ENCODE assay signal across 27 mouse cellular contexts in the genomic region with DNA sequence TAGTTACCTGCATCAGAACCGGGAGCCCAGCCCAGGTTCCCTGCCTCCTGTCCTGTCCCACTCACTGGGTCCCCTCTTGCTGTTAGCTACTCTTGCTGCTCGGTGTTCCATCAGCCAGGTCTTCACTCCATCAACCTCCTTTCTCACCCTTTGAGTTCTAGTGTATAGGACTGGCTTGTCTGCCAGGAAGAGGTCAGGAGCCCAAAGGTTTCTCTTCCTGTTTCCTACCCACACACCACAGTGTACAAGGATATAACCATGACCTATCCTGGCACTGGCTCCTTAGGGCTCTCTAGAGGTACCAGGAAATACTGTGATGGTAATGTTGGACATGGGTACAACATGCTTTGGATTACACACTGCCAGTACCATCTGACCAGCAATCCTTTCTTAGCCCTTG. TPM values are rescaled to one million over a fixed set of nuclear protein-coding genes. Genes with fewer than 3 reads are reported as not detected.
DNase-seq lines count a peak whose midpoint lies in the region; ATAC-seq and TF ChIP-seq lines count a peak whose summit lies in the region.
"Had no signal": no experiment of that assay in that cellular context is flagged by ENCODE, and none has a peak within 500 bp of the region (broad histone marks: within the 10 kb centered on the region; RNA-seq: fewer than 3 reads in every experiment).

No protein-coding gene starts in this region.

- ATAC-seq in hindbrain, postnatal 0 days = no peak
- ATAC-seq in common myeloid progenitor, adult 5-6 weeks (replicated peaks; ENCODE audit: low read depth, poor library complexity, severe bottlenecking) = peak; percentile 56
- ATAC-seq in erythroid progenitor cell, adult 5-6 weeks (replicated peaks; ENCODE audit: low FRiP score, poor library complexity, severe bottlenecking) = 0 out of 2 replicates have a peak, but pooled peaks have one; percentile 17
- ATAC-seq: CD4-positive, CD25-positive, alpha-beta regulatory T cell, adult 4 months; forebrain, embryonic 13.5 days; forebrain, embryonic 16.5 days; intestine, postnatal 0 days had no signal

- H3K4me2 ChIP-seq in hindbrain, postnatal 0 days (ENCODE audit: low read depth, low read length) = no peak overlapping the region
- H3K4me2 ChIP-seq: embryonic facial prominence, embryonic 12.5 days; embryonic facial prominence, embryonic 15.5 days; forebrain, embryonic 13.5 days; heart, embryonic 12.5 days; heart, embryonic 15.5 days; hindbrain, embryonic 14.5 days had no signal

- H3K27ac ChIP-seq in hindbrain, embryonic 10.5 days = 0 out of 2 replicates have a peak overlapping the region, but pooled peaks have one; percentile 40
- H3K27ac ChIP-seq in hindbrain, postnatal 0 days = no peak overlapping the region
- no peak overlapping the region for H3K27ac ChIP-seq in heart, embryonic 10.5 days
- H3K27ac ChIP-seq: embryonic facial prominence, embryonic 12.5 days; embryonic facial prominence, embryonic 15.5 days; forebrain, embryonic 13.5 days; heart, embryonic 15.5 days; hindbrain, embryonic 14.5 days had no signal

- no peaks in the 10 kb centered on the region for H3K9me3 ChIP-seq in hindbrain, embryonic 10.5 days
- no peaks in the 10 kb centered on the region for H3K9me3 ChIP-seq in hindbrain, postnatal 0 days (ENCODE audit: low read length)
- no peaks in the 10 kb centered on the region for H3K9me3 ChIP-seq in heart, embryonic 10.5 days
- H3K9me3 ChIP-seq: embryonic facial prominence, embryonic 12.5 days; embryonic facial prominence, embryonic 15.5 days; forebrain, embryonic 13.5 days; heart, embryonic 12.5 days; heart, embryonic 15.5 days had no signal

- H3K27me3 ChIP-seq in hindbrain, embryonic 10.5 days (ENCODE audit: insufficient read depth, poor library complexity, severe bottlenecking) = peaks cover 6% of the 10 kb centered on the region
- H3K27me3 ChIP-seq in hindbrain, postnatal 0 days (ENCODE audit: insufficient read depth, low read length) = no peaks in the 10 kb centered on the region
- peaks cover 20% of the 10 kb centered on the region for H3K27me3 ChIP-seq in heart, embryonic 10.5 days (ENCODE audit: insufficient read depth, poor library complexity, severe bottlenecking)
- H3K27me3 ChIP-seq: embryonic facial prominence, embryonic 12.5 days; embryonic facial prominence, embryonic 15.5 days; forebrain, embryonic 13.5 days; heart, embryonic 15.5 days had no signal

- no peak overlapping the region for H3K9ac ChIP-seq in hindbrain, postnatal 0 days (replicated peaks; ENCODE audit: low read length)
- H3K9ac ChIP-seq: embryonic facial prominence, embryonic 12.5 days; embryonic facial prominence, embryonic 15.5 days; forebrain, embryonic 13.5 days; heart, embryonic 12.5 days; heart, embryonic 15.5 days; hindbrain, embryonic 14.5 days had no signal

- DNase-seq in hindbrain, embryonic 10.5 days (ENCODE audit: low spot score) = no peak
- no peak for DNase-seq in hindbrain, postnatal 0 days (ENCODE audit: low spot score)
- no peak for DNase-seq in heart, embryonic 10.5 days (ENCODE audit: low spot score)
- no peak for DNase-seq in thymus, postnatal 0 days (ENCODE audit: low spot score)
- DNase-seq: adrenal gland, adult 2 months; adrenal gland, postnatal 14 days; cerebellum, adult 11 months; cerebellum, adult 2 months; cerebellum, adult 9-11 months; cerebellum, postnatal 36 days; gastrocnemius, postnatal 36 days; heart, adult 11 months; heart, postnatal 10 days; heart, postnatal 36 days had no signal

- WGBS in hindbrain, embryonic 10.5 days = 77% methylated on average over 2 of the region's 2 CpGs
- WGBS in hindbrain, postnatal 0 days = 90% methylated on average over 2 of the region's 2 CpGs
- 84% methylated on average over 2 of the region's 2 CpGs for WGBS in heart, embryonic 10.5 days

- H3K36me3 ChIP-seq in hindbrain, embryonic 10.5 days = peaks cover 17% of the 10 kb centered on the region
- 0 out of 2 replicates have a peak, but pooled peaks cover 21% of the 10 kb centered on the region for H3K36me3 ChIP-seq in hindbrain, postnatal 0 days (ENCODE audit: insufficient read depth, low read length)
- no peaks in the 10 kb centered on the region for H3K36me3 ChIP-seq in heart, embryonic 10.5 days
- H3K36me3 ChIP-seq: heart, embryonic 15.5 days had no signal

- H3K4me3 ChIP-seq in hindbrain, embryonic 10.5 days = no peak overlapping the region
- no peak overlapping the region for H3K4me3 ChIP-seq in hindbrain, postnatal 0 days (ENCODE audit: low read length)
- H3K4me3 ChIP-seq in heart, embryonic 10.5 days = no peak overlapping the region
- H3K4me3 ChIP-seq: embryonic facial prominence, embryonic 12.5 days; embryonic facial prominence, embryonic 15.5 days; forebrain, embryonic 13.5 days; heart, embryonic 12.5 days; heart, embryonic 15.5 days had no signal

- TF ChIP-seq CTCF in hindbrain, postnatal 0 days (IDR thresholded peaks at IDR 0.05; ENCODE audit: low read depth) = no peak

- H3K4me1 ChIP-seq in hindbrain, embryonic 10.5 days (replicated peaks) = peaks cover 27% of the 10 kb centered on the region
- 0 out of 2 replicates have a peak, but pooled peaks cover under 1% of the 10 kb centered on the region for H3K4me1 ChIP-seq in hindbrain, postnatal 0 days (ENCODE audit: insufficient read depth, low read length)
- H3K4me1 ChIP-seq in heart, embryonic 10.5 days = peaks cover 30% of the 10 kb centered on the region

RNA-seq across cellular contexts. Expression of gene Igdcc4, which starts 12.4 kb away (rescaled TPM):
- 8.3 and 10.4 TPM in 2 replicates for polyA plus RNA-seq in hindbrain, embryonic 10.5 days (2016; fragmentation: Nextera tagmentation; extraction: Ambion mirVana)
- total RNA-seq in hindbrain, postnatal 0 days (2014; rRNA removed) = 51.1 and 56.8 TPM in 2 replicates
- 12.2 and 13.2 TPM in 2 replicates for polyA plus RNA-seq in hindbrain, postnatal 0 days (2015; fragmentation: Nextera tagmentation; extraction: Ambion mirVana)
- total RNA-seq in common myeloid progenitor, adult 5-6 weeks (2017) = 0.15 and 0.41 TPM in 2 replicates
- total RNA-seq in erythroid progenitor cell, adult 5-6 weeks (2015; ENCODE audit: low replicate concordance) = not detected in 2 replicates
- not detected in 2 replicates for total RNA-seq in erythroid progenitor cell, adult 5-6 weeks (2017; ENCODE audit: low replicate concordance)
- polyA plus RNA-seq in heart, embryonic 10.5 days (2016; fragmentation: Nextera tagmentation; extraction: Ambion mirVana) = 7.5 and 10.8 TPM in 2 replicates
- polyA plus RNA-seq in thymus, postnatal 0 days (2015; fragmentation: Nextera tagmentation; extraction: Ambion mirVana) = 4.9 and 5.0 TPM in 2 replicates

RNA-seq across cellular contexts. Expression of gene Igdcc3, which starts 27.3 kb away (rescaled TPM):
- 218 and 357 TPM in 2 replicates for polyA plus RNA-seq in hindbrain, embryonic 10.5 days (2016; fragmentation: Nextera tagmentation; extraction: Ambion mirVana)
- 2.3 and 6.3 TPM in 2 replicates for total RNA-seq in hindbrain, postnatal 0 days (2014; rRNA removed)
- polyA plus RNA-seq in hindbrain, postnatal 0 days (2015; fragmentation: Nextera tagmentation; extraction: Ambion mirVana) = 5.2 and 6.2 TPM in 2 replicates
- not detected in 2 replicates for total RNA-seq in common myeloid progenitor, adult 5-6 weeks (2017)
- not detected in 2 replicates for total RNA-seq in erythroid progenitor cell, adult 5-6 weeks (2015; ENCODE audit: low replicate concordance)
- total RNA-seq in erythroid progenitor cell, adult 5-6 weeks (2017; ENCODE audit: low replicate concordance) = not detected in 2 replicates
- polyA plus RNA-seq in heart, embryonic 10.5 days (2016; fragmentation: Nextera tagmentation; extraction: Ambion mirVana) = 26.8 and 65.0 TPM in 2 replicates
- polyA plus RNA-seq in thymus, postnatal 0 days (2015; fragmentation: Nextera tagmentation; extraction: Ambion mirVana) = 0.09 TPM in 1 of 2 replicates, not detected in the other
- total RNA-seq: MEL had no signal
- polyA plus RNA-seq: C2C12; CD4-positive, CD25-positive, alpha-beta regulatory T cell, adult 4 months had no signal
